Mouse (Mus musculus) stomach, postnatal 0 days (tissue): ENCODE measurements around the gene Arid1b. TPM values are rescaled to one million over a fixed set of nuclear protein-coding genes. Genes with fewer than 3 reads are reported as not detected.

Experiments
- ATAC-seq: fragments of 200-750 bp; cut with Nextera tagmentation; 2 replicates; pipeline ENCODE4 v1.8.0; 2017; ENCODE audit not compliant: low FRiP score, low TSS enrichment
- DNase-seq: peaks from one replicate; pipeline ENCODE4 v3.0.0-alpha.2; 2016; ENCODE audit warnings: low spot score
- H3K27ac ChIP-seq: fragments of 300-500 bp; sonication (generic); replicated peaks from 2 replicates; pipeline ENCODE4 v1.5.1; 2014; ENCODE audit warnings: mild to moderate bottlenecking, control low read depth
- H3K27me3 ChIP-seq: fragments of 300-500 bp; sonication (generic); 2 replicates; pipeline ENCODE4 v1.6.1; 2014; ENCODE audit warnings: low read length; ENCODE audit not compliant: control insufficient read depth, insufficient read depth
- H3K36me3 ChIP-seq: fragments of 300-500 bp; sonication (generic); 2 replicates; pipeline ENCODE4 v1.6.1; 2014; ENCODE audit warnings: low read length, mixed read lengths; ENCODE audit not compliant: control insufficient read depth, insufficient read depth
- H3K4me1 ChIP-seq: fragments of 300-500 bp; sonication (generic); replicated peaks from 2 replicates; pipeline ENCODE4 v1.6.1; 2014; ENCODE audit warnings: antibody characterized with exemption; ENCODE audit not compliant: control insufficient read depth, insufficient read depth
- H3K4me2 ChIP-seq: fragments of 300-500 bp; sonication (generic); replicated peaks from 2 replicates; pipeline ENCODE4 v1.6.1; 2014; ENCODE audit warnings: low read depth, mild to moderate bottlenecking, control low read depth, moderate library complexity
- H3K4me3 ChIP-seq: fragments of 300-500 bp; sonication (generic); 2 replicates; pipeline ENCODE4 v1.5.1; 2014; ENCODE audit warnings: low read depth, low read length, control low read depth
- H3K9ac ChIP-seq: fragments of 300-500 bp; sonication (generic); 2 replicates; pipeline ENCODE4 v1.6.1; 2014; ENCODE audit warnings: mild to moderate bottlenecking, low read length, control low read depth, mixed read lengths
- H3K9me3 ChIP-seq: fragments of 300-500 bp; sonication (generic); 2 replicates; pipeline ENCODE4 v1.6.1; 2016; ENCODE audit warnings: low read length; ENCODE audit not compliant: control insufficient read depth
- CTCF ChIP-seq: IDR thresholded peaks from 2 replicates; pipeline ENCODE4 v1.5.1; 2016; ENCODE audit warnings: antibody characterized with exemption, low read depth, mild to moderate bottlenecking, moderate library complexity
- EP300 ChIP-seq: optimal IDR thresholded peaks from 2 replicates; pipeline ENCODE3; 2016; ENCODE audit warnings: antibody characterized with exemption
- WGBS: fragments of 180-500 bp; shearing (Covaris S2); extraction: QIAGEN DNeasy Blood & Tissue Kit; methylation state at CpG from one replicate; pipeline ENCODE4 v1.1.7; 2014; 5-methylcytosine and 5-hydroxymethylcytosine counted together
- polyA plus RNA-seq: library from polyadenylated mRNA; unstranded; fragments of >200 nt; fragmentation: Nextera tagmentation; extraction: Ambion mirVana; gene quantifications from 2 replicates; pipeline ENCODE4 v1.2.1, GENCODE M21; 2015

Gene Arid1b
- polyA plus RNA-seq, 1 experiment from 2014 or later = 5.6 TPM

GRCm38 (mm10) chr17:5208362-5208761 is 214.2 kb downstream of the Arid1b start:
- no peak for TF ChIP-seq EP300
- peak; percentile 69 for TF ChIP-seq CTCF
- 31% methylated on average over 3 of the region's 3 CpGs for WGBS
- no peak for DNase-seq

GRCm38 (mm10) chr17:5209076-5209475 is 214.9 kb downstream of the Arid1b start:
- ATAC-seq (no peak), DNase-seq (no peak)
- Histone ChIP-seq H3K27ac (no peak overlapping the region), H3K27me3 (no peaks in the 10 kb centered on the region), H3K9ac (no peak overlapping the region), H3K36me3 (no peaks in the 10 kb centered on the region), H3K9me3 (no peaks in the 10 kb centered on the region), H3K4me2 (no peak overlapping the region), H3K4me3 (no peak overlapping the region), H3K4me1 (0 out of 2 replicates have a peak, but pooled peaks cover 8% of the 10 kb centered on the region)
- no peak for TF ChIP-seq EP300
- no peak for TF ChIP-seq CTCF
- WGBS = 90% methylated on average over 1 of the region's 1 CpGs

More at GRCm38 (mm10) chr17:5208362-5208761, 214.2 kb downstream of the Arid1b start:
- peaks cover 10% of the 10 kb centered on the region; the same call in 1 of the 2 replicates for H3K4me1 ChIP-seq
- H3K4me3 ChIP-seq = no peak overlapping the region
- no peak overlapping the region for H3K27ac ChIP-seq
- no peaks in the 10 kb centered on the region for H3K9me3 ChIP-seq
- H3K36me3 ChIP-seq = no peaks in the 10 kb centered on the region
- no peak overlapping the region for H3K9ac ChIP-seq
- no peak for ATAC-seq
- no peak overlapping the region for H3K4me2 ChIP-seq
- no peaks in the 10 kb centered on the region for H3K27me3 ChIP-seq

GRCm38 (mm10) chr17:5210101-5210727 is 216.1 kb downstream of the Arid1b start:
- ATAC-seq (no peak; the same call in 1 of the 2 replicates), DNase-seq (no peak)
- 56% methylated on average over 6 of the region's 6 CpGs for WGBS
- no peaks in the 10 kb centered on the region for H3K36me3 ChIP-seq
- no peaks in the 10 kb centered on the region for H3K9me3 ChIP-seq
- H3K27ac ChIP-seq = no peak overlapping the region
- H3K4me3 ChIP-seq = no peak overlapping the region
- no peak overlapping the region for H3K9ac ChIP-seq
- TF ChIP-seq CTCF = no peak
- no peak for TF ChIP-seq EP300
- 0 out of 2 replicates have a peak, but pooled peaks cover 8% of the 10 kb centered on the region for H3K4me1 ChIP-seq
- H3K4me2 ChIP-seq = no peak overlapping the region
- H3K27me3 ChIP-seq = no peaks in the 10 kb centered on the region

GRCm38 (mm10) chr17:5210891-5211290 is 216.8 kb downstream of the Arid1b start:
- no peak for TF ChIP-seq CTCF
- no peak for TF ChIP-seq EP300
- H3K4me3 ChIP-seq = no peak overlapping the region
- H3K9me3 ChIP-seq = no peaks in the 10 kb centered on the region
- H3K27me3 ChIP-seq = no peaks in the 10 kb centered on the region
- no peak overlapping the region for H3K4me2 ChIP-seq
- no peak for DNase-seq
- H3K36me3 ChIP-seq = no peaks in the 10 kb centered on the region
- no peak overlapping the region for H3K27ac ChIP-seq
- 88% methylated on average over 7 of the region's 7 CpGs for WGBS
- H3K4me1 ChIP-seq = 0 out of 2 replicates have a peak, but pooled peaks cover 8% of the 10 kb centered on the region
- H3K9ac ChIP-seq = no peak overlapping the region
- ATAC-seq = no peak

GRCm38 (mm10) chr17:5212166-5212565 is 218.0 kb downstream of the Arid1b start:
- DNase-seq (no peak), ATAC-seq (no peak)
- Histone ChIP-seq H3K4me2 (no peak overlapping the region), H3K36me3 (no peaks in the 10 kb centered on the region), H3K9ac (no peak overlapping the region), H3K4me1 (peaks cover 8% of the 10 kb centered on the region; the same call in 1 of the 2 replicates), H3K27me3 (no peaks in the 10 kb centered on the region), H3K27ac (no peak overlapping the region), H3K9me3 (no peaks in the 10 kb centered on the region), H3K4me3 (no peak overlapping the region)
- no peak for TF ChIP-seq EP300
- no peak for TF ChIP-seq CTCF
- WGBS = 55% methylated on average over 12 of the region's 12 CpGs

GRCm38 (mm10) chr17:5213441-5213840 is 219.3 kb downstream of the Arid1b start:
- 68% methylated on average over 6 of the region's 6 CpGs for WGBS
- DNase-seq = no peak
- TF ChIP-seq CTCF (no peak), EP300 (no peak)
- no peaks in the 10 kb centered on the region for H3K27me3 ChIP-seq
- no peaks in the 10 kb centered on the region for H3K36me3 ChIP-seq
- no peak overlapping the region for H3K27ac ChIP-seq
- ATAC-seq = no peak
- H3K4me1 ChIP-seq = peaks cover 11% of the 10 kb centered on the region; the same call in 1 of the 2 replicates
- H3K9me3 ChIP-seq = no peaks in the 10 kb centered on the region
- H3K4me3 ChIP-seq = no peak overlapping the region
- H3K9ac ChIP-seq = no peak overlapping the region
- H3K4me2 ChIP-seq = no peak overlapping the region
